Mouse (Mus musculus) liver, postnatal 0 days (tissue): ENCODE measurements around the gene Armc7.

Experiments used
- CTCF ChIP-seq: sonication (generic); IDR thresholded peaks from 2 replicates; pipeline ENCODE4 v1.5.1; 2016; ENCODE audit warnings: antibody characterized with exemption, low read depth
- EP300 ChIP-seq: IDR thresholded peaks from 2 replicates; pipeline ENCODE4 v1.6.1; 2016; ENCODE audit warnings: antibody characterized with exemption, low read depth, mild to moderate bottlenecking

GRCm38 (mm10) chr11:115456182-115456581, 19.3 kb upstream of the Armc7 start:
- no peak for TF ChIP-seq CTCF
- no peak for TF ChIP-seq EP300
